Mouse (Mus musculus) cortical plate, adult 2 months (tissue): ENCODE measurements around the gene Fgfr2. TPM values are rescaled to one million over a fixed set of nuclear protein-coding genes. Genes with fewer than 3 reads are reported as not detected.
A peak's percentile ranks its signal among the peaks of the same experiment; 100 is the strongest.

Experiments
- H3K27ac ChIP-seq: fragments of 200-500 bp; 2 replicates; pipeline ENCODE4 v1.5.1; 2012; ENCODE audit warnings: low read length, control low read depth, inconsistent platforms; ENCODE audit not compliant: insufficient read depth
- H3K4me1 ChIP-seq: fragments of 200-500 bp; 2 replicates; pipeline ENCODE4 v1.6.1; 2011; ENCODE audit warnings: low read length; ENCODE audit not compliant: control insufficient read depth, insufficient read depth
- H3K4me3 ChIP-seq: fragments of 200-500 bp; 2 replicates; pipeline ENCODE4 v1.5.1; 2011; ENCODE audit warnings: mild to moderate bottlenecking, low read length, control low read depth; ENCODE audit not compliant: insufficient read depth
- CTCF ChIP-seq: fragments of 200-500 bp; IDR thresholded peaks from 2 replicates; pipeline ENCODE4 v1.5.1; 2011; ENCODE audit warnings: mild to moderate bottlenecking, control low read depth, low read length; ENCODE audit not compliant: insufficient read depth; ENCODE audit errors: extremely low read depth
- POLR2A ChIP-seq: fragments of 200-500 bp; IDR thresholded peaks from 2 replicates; pipeline ENCODE4 v1.6.1; 2011; ENCODE audit warnings: mild to moderate bottlenecking, low read length, control low read depth; ENCODE audit not compliant: insufficient read depth; ENCODE audit errors: extremely low read depth
- polyA plus RNA-seq: library from polyadenylated mRNA; depleted of rRNA; stranded (reverse); fragments of >200 nt; gene quantifications from 2 replicates; pipeline ENCODE4 v1.2.3, GENCODE M21; 2012

Fgfr2 gene
- polyA plus RNA-seq, 1 experiment: 50.4 TPM

DNA sequence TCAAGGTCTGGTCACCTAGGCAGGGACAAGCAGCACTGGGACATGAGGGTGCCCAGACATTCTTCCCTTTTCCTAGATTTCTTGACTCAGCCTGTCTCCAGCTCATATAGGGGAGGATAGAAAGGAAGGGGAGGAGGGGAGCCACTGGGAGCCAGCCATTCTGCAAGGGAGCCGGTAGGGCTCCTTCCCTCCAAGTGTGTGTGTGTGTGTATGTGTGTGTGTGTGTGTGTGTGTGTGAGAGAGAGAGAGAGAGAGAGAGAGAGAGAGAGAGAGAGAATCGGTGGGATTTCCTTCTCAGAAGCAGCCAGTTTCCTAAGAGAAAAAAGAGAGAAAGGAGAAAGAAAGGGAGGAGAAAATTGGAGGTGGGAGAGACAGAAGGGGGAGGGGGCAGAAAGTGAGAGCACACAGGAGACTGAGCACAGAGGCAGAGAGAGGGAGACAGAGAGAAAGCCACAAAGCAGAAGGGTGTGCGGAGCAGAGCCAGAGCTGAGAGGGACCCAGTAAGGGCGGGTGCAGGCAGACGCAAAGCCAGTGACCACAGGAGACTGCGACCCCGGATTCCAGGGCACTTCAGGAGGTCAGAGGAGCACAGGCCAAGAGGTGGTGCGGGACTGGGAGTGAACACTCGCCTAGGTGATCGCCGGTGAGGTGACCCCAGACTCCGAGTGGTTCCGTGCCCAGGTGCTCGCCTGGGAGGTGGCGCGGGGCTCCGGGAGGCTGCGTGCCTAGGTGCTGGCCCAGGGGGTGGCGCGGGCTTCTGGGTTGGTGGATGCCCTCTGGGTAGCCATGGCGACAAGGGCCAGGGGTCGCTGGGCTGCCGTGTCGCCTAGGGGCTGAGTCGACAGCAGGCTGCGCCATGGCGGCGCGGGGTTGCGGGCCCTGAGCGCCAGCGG, 1156.9 kb downstream of the Fgfr2 start, which contains the start of gene Gpr26:
TSS of gene Gpr26 (plus strand) at position 438 of the 893 bp plus-strand sequence.
- H3K27ac ChIP-seq: peak within 1 kb of the TSS; percentile 93
- H3K4me1 ChIP-seq: 0 out of 2 replicates have a peak, but pooled peaks cover 2% of the 10 kb centered on the region
- TF ChIP-seq POLR2A (peak; percentile 97), CTCF (no peak)
- peak within 1 kb of the TSS; percentile 56 for H3K4me3 ChIP-seq

DNA sequence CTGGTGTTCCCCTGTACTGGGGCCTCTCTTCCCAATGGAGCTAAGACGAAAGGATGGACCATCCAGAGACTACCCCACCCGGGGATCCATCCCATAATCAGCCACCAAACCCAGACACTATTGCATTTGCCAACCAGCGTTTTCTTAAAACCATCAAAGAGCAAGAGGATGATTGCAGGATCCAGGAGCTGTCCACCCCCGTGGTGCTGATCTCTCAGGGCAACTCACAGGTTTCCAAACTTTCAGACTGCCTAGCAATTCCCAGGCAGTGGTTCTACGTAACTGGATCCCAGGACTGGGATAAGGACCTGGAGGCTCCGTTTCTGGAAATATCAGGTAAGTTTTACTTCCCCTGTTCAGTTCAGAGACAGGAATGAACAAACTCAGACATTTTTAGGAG, 1162.6 kb downstream of the Fgfr2 start:
- H3K4me1 ChIP-seq: 0 out of 2 replicates have a peak, but pooled peaks cover 1% of the 10 kb centered on the region
- H3K27ac ChIP-seq: no peak overlapping the region
- TF ChIP-seq POLR2A (no peak), CTCF (no peak)
- no peak overlapping the region for H3K4me3 ChIP-seq

DNA sequence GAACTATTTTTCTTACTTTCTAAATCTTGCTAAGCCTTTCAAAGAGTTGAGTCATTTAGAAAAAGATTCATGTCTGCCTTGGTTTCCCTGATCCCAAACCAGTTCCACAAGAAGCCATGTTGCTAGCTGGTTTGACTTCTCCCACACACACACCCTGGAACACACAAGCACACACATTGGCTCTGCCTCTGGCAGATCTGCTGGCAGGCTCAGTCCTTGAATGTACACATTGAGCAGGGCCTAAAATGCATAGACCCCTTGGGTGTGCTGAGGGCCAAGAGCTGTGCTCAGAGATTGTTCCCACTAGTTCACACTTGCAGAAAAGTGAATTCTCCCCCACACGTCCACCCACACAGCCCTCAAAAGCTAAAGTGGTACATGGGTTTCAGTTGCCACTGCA, 1164.4 kb downstream of the Fgfr2 start:
- no peak overlapping the region for H3K4me3 ChIP-seq
- no peaks in the 10 kb centered on the region for H3K4me1 ChIP-seq
- TF ChIP-seq CTCF: no peak
- TF ChIP-seq POLR2A: no peak
- no peak overlapping the region for H3K27ac ChIP-seq

DNA sequence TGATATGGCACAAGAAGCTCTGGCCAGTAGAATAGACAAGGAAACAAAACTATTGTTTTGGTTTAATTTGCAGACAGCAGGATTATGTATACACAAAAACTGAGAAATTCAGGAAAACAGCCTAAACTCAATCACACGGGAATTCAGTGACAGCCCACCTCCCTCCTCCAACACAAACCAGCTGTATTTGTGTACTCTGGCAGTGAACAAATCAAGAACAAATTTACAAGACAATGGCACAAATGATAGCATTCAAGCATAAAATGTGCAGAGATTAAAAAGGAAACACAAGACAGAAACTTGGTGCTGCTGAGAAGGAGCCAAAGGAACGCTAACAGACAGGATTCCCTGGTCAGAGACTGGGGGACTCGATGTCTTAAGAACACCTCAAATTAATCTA, 1169.7 kb downstream of the Fgfr2 start:
- Histone ChIP-seq H3K27ac (no peak overlapping the region), H3K4me3 (no peak overlapping the region), H3K4me1 (no peaks in the 10 kb centered on the region)
- TF ChIP-seq CTCF (no peak), POLR2A (no peak)

DNA sequence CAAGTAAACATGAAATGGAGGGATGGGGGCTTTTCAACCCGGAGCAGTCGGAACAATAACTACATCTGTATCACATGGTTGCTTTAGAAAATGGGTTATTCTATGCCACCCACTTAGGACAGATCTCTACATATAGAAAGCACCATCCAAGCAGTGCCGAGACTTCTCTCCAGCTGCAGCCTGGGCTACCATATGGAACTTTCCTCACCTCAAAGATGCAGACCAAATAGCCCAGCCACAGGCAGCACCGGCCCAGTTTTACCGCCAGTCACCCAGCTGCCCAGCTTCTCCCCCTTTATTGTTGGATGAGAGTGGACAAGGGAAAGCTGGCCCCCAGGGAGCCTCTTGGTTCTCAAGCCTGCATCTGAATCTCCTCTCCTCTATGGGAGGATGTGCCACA, 1172.0 kb downstream of the Fgfr2 start:
- no peak overlapping the region for H3K27ac ChIP-seq
- no peak overlapping the region for H3K4me3 ChIP-seq
- TF ChIP-seq POLR2A: no peak
- no peak for TF ChIP-seq CTCF
- H3K4me1 ChIP-seq: no peaks in the 10 kb centered on the region

DNA sequence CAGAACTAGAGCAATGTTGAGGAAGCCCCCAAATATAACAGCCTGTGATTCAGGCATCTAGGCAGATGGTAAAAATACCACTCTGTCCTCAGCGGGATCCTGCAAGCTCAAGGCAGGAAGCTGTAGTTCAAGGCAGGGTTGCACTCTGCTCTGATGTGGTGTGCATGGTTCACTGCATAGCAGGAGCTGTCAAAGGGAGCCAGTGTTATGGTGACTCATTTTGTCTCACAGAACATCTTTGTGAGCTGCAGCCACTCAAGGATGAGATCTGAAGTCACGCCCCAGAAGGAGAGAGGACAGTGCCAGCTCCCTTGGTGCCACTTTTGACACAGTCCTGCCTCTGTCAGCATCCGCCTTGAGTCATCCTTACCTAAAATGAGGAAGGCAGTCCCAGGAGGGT, 1185.5 kb downstream of the Fgfr2 start:
- Histone ChIP-seq H3K4me1 (peaks cover 3% of the 10 kb centered on the region), H3K4me3 (no peak overlapping the region), H3K27ac (no peak overlapping the region)
- TF ChIP-seq CTCF (no peak), POLR2A (no peak)

DNA sequence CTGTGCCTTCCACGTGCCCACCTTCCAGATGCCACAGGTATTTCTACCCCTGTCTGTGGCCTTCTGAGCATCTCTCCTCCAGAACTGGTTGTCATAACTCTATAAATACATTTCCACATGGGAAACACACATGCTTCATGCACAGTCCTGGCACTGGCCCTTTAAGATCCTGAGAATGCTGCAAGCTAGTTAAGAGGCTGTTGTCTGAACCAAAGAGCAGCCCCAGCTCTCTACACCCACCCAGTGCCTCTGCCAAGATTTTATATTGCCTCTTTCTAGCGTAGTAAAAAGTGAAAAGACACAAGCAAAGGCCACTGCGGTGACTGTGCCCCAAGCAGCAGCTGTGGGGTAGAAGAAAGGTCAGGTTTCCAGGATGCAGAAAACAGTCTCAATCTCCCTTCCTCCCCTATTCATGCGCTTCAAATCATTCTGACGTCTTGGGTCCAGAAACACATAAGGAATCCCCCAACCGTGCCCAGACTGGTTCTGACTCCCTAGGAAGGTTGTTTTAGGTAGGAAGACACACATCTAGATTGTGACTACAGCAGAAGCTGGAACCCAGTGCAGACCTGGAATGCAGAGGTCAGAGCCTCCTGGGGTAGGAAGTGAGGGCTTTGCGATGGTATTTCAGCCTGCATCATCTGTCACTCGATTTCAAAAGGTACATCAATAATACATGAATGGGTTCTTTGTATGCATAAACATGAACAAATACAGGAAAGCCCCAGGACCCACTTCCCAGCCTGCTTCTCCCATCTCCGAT, 1195.7 kb downstream of the Fgfr2 start:
- no peak for TF ChIP-seq POLR2A
- no peak for TF ChIP-seq CTCF
- H3K27ac ChIP-seq: no peak overlapping the region
- no peak overlapping the region for H3K4me3 ChIP-seq
- H3K4me1 ChIP-seq: no peaks in the 10 kb centered on the region; the same call in 1 of the 2 replicates

DNA sequence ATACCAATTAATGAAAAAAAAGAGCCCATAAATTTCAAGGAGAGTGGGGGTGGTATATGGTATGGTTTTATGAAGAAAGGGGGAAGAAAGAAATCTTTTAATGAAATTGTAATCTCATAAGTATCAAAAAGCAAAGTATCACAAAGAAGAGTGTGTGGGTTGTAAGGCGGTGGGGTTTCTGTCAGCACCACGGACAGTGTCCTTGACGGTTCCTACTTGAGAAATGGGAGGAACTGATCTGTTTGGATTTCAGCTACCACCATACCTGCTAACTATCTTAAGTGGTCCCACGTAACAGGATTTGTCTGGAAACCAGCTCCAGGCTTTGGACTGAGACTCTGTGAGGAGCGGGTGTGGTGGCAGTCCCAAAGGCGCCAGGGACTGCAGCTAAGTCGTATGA, 1205.8 kb downstream of the Fgfr2 start:
- no peaks in the 10 kb centered on the region for H3K4me1 ChIP-seq
- no peak overlapping the region for H3K4me3 ChIP-seq
- TF ChIP-seq CTCF: no peak
- H3K27ac ChIP-seq: no peak overlapping the region

DNA sequence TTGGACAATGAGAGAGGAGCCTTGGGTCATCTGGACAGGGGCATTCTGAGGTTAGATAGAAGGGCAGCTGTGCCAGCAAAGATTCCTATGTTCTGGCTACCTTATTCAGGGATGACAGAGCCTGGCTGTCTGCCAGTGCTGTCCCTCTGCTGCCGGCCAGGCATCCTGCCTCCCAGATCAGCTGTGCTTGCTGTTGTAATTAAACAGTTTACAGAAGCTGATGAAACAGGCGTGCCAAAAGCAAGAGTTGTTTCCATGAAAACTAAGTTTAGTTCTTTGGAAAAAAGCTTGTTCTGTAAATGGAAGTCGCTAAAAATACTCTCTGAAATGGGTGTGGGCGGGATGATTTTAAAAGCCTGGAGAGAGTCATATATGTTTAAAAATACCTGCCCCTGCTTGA, 1213.5 kb downstream of the Fgfr2 start:
- no peak for TF ChIP-seq CTCF
- no peak for TF ChIP-seq POLR2A
- H3K27ac ChIP-seq: no peak overlapping the region
- no peak overlapping the region for H3K4me3 ChIP-seq
- 0 out of 2 replicates have a peak, but pooled peaks cover 5% of the 10 kb centered on the region for H3K4me1 ChIP-seq
